Mouse (Mus musculus) heart, embryonic 14.5 days (tissue): Measurements from ENCODE around the gene Ergic1. TPM values are rescaled to one million over a fixed set of nuclear protein-coding genes. Genes with fewer than 3 reads are reported as not detected.
A peak's percentile ranks its signal among the peaks of the same experiment; 100 is the strongest.

Experiments
- ATAC-seq: fragments of 200-750 bp; cut with Nextera tagmentation; 2 replicates; pipeline ENCODE4 v1.8.0; 2017; ENCODE audit warnings: low read depth, moderate TSS enrichment; ENCODE audit not compliant: insufficient number of reproducible peaks, insufficient read depth, low FRiP score
- H3K27ac ChIP-seq, 2 experiments: fragments of 200-500 bp in 1 of 2; fragments of 300-500 bp in 1 of 2; sonication (generic) in 1 of 2; replicated peaks in 1 of 2; 2 replicates each; pipeline ENCODE4 v1.5.1; 2012 to 2014; ENCODE audit warnings: low read depth in 2 of 2, low read length in 2 of 2, control low read depth in 1 of 2, mild to moderate bottlenecking in 1 of 2, mixed read lengths in 1 of 2; ENCODE audit not compliant: control insufficient read depth in 1 of 2, insufficient read depth in 1 of 2
- H3K27me3 ChIP-seq: fragments of 300-500 bp; sonication (generic); 2 replicates; pipeline ENCODE4 v1.6.1; 2014; ENCODE audit warnings: mild to moderate bottlenecking, low read length, control low read depth; ENCODE audit not compliant: control insufficient read depth, insufficient read depth
- H3K36me3 ChIP-seq: fragments of 300-500 bp; sonication (generic); 2 replicates; pipeline ENCODE4 v1.6.1; 2014; ENCODE audit warnings: mild to moderate bottlenecking, control low read depth, low read length, mixed read lengths; ENCODE audit not compliant: control insufficient read depth, insufficient read depth
- H3K4me1 ChIP-seq, 2 experiments: fragments of 200-500 bp in 1 of 2; fragments of 300-500 bp in 1 of 2; sonication (generic) in 1 of 2; 2 replicates each; pipeline ENCODE4 v1.6.1; 2012 to 2014; ENCODE audit warnings: low read length in 2 of 2, control low read depth in 1 of 2, mixed read lengths in 1 of 2; ENCODE audit not compliant: control insufficient read depth in 2 of 2, insufficient read depth in 2 of 2
- H3K4me2 ChIP-seq: fragments of 300-500 bp; sonication (generic); 2 replicates; pipeline ENCODE4 v1.6.1; 2014; ENCODE audit warnings: mild to moderate bottlenecking, low read length
- H3K4me3 ChIP-seq, 2 experiments: fragments of 200-500 bp in 1 of 2; fragments of 300-500 bp in 1 of 2; sonication (generic) in 1 of 2; 2 replicates each; pipeline ENCODE4 v1.5.1; 2012 to 2014; ENCODE audit warnings: low read length in 2 of 2, mild to moderate bottlenecking in 2 of 2, control low read depth in 1 of 2, low read depth in 1 of 2, moderate library complexity in 1 of 2; ENCODE audit not compliant: control insufficient read depth in 1 of 2, insufficient read depth in 1 of 2
- H3K9ac ChIP-seq: fragments of 300-500 bp; sonication (generic); 2 replicates; pipeline ENCODE4 v1.6.1; 2014; ENCODE audit warnings: mild to moderate bottlenecking, low read length
- H3K9me3 ChIP-seq: fragments of 300-500 bp; sonication (generic); 2 replicates; pipeline ENCODE4 v1.6.1; 2016; ENCODE audit warnings: low read length, control low read depth; ENCODE audit not compliant: control insufficient read depth
- WGBS: fragments of 180-500 bp; shearing (Covaris S2); extraction: QIAGEN DNeasy Blood & Tissue Kit; methylation state at CpG from one replicate; pipeline ENCODE4 v1.1.7; 2014; 5-methylcytosine and 5-hydroxymethylcytosine counted together
- polyA plus RNA-seq: library from polyadenylated mRNA; unstranded; fragments of >200 nt; fragmentation: Nextera tagmentation; extraction: Ambion mirVana; gene quantifications from 2 replicates; pipeline ENCODE4 v1.2.1, GENCODE M21; 2014

Ergic1 gene
- polyA plus RNA-seq, 1 experiment from 2014 or later: 121 TPM

DNA sequence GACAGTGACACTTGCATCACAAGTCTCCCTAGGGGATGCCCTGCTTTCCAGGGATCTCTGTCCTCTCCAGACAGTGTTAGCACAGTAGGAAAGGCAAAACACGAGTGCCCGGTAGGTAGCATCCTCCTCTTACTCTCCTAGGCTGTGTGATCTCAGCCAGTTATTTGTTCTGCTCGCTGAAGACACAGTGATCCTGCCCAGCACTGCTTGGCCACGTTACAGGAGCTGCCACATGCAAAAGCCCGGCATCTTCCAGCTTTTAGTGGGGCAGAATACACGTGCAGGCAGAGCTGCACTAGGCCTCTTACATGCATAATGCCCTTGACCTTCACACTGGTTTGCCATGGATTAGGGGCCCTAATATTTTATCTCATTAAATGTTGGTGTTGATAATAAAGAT lies 58.3 kb downstream of the Ergic1 start:
- no peak for ATAC-seq
- no peak overlapping the region for H3K4me2 ChIP-seq
- H3K36me3 ChIP-seq: peaks cover 65% of the 10 kb centered on the region
- no peak overlapping the region for H3K4me3 ChIP-seq
- peaks cover 6 to 29% of the 10 kb centered on the region in 2 experiments; a peak in 3 of 4 replicates for H3K4me1 ChIP-seq
- H3K27ac ChIP-seq: no peak overlapping the region
- no peak overlapping the region for H3K9ac ChIP-seq
- 86% methylated on average over 6 of the region's 6 CpGs for WGBS
- H3K27me3 ChIP-seq: no peaks in the 10 kb centered on the region
- H3K9me3 ChIP-seq: no peaks in the 10 kb centered on the region

DNA sequence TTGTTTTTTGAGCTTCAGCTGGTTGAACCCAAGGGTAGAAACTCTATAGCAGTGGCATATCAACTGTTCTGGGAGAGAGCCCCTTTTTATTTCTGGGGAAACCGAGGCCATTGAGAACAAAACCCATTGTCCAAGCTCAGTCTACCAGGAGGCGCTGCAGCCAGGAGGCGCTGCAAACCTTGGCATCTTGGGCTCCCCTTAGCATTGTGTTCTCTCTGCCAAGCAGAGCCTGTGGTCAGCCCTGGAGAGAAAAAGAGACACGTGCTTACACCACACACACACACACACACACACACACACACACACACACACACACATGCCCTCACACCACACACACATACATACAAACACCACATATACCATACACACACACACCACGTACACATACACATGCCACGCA lies 59.0 kb downstream of the Ergic1 start:
- peaks cover 67% of the 10 kb centered on the region for H3K36me3 ChIP-seq
- no peak overlapping the region for H3K4me2 ChIP-seq
- WGBS: 92% methylated on average over 6 of the region's 6 CpGs
- 0 out of 4 replicates have a peak overlapping the region, but pooled peaks of 1 of the 2 experiments have one; percentile 46 for H3K27ac ChIP-seq
- H3K9me3 ChIP-seq: no peaks in the 10 kb centered on the region
- ATAC-seq: no peak
- H3K27me3 ChIP-seq: no peaks in the 10 kb centered on the region
- no peak overlapping the region for H3K4me3 ChIP-seq
- peaks cover 4 to 26% of the 10 kb centered on the region in 2 experiments; a peak in 2 of 4 replicates for H3K4me1 ChIP-seq
- no peak overlapping the region for H3K9ac ChIP-seq

DNA sequence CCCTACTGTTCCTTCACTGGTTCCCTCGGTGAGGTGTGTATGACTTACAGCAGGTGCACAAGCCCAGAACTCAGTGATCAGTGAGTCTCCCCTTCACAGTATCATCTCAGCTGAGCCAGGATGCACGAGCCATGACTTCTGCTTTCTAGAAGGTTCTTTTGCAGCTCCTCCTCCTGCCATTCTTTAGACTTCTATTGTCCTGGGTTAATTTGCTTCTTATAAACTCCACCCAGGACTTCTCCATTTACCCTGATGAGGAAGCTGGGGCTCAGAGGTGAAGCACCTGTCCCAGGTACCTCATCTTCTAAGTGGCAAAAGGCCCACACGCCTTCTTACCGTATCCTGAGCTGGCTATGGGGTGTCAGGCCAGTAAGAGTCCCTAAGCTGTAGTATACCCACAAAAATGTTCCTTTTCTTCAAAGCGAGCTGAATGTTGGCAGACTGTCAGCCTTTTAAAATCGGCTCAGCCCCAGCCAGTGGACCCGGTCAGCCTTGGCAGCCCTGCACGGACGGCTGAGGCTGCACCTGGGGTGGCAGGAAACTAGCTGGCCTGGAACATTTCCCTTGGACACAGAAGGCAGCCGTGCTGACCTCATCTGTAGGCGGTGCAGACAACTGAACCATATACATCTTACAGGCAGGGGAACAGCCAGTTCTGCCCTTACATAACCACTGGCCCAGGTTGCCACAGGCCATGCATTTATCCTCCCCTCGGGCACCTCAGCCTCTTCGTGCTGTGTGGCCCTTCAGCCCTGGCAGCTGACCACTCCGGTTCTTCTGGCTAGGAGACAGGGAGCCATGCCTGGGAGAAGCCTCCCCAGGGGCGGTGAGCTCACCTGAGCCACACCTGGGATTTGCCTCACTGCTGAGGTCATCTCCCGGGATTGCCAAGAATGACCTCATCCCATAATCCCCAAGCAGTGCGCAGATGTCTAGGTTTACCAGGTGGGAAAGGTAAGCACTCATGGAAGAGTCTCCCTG lies 59.8 kb downstream of the Ergic1 start:
- WGBS: 77% methylated on average over 17 of the region's 17 CpGs
- no peak overlapping the region for H3K4me2 ChIP-seq
- ATAC-seq: peak; percentile 68; the same call in 1 of the 2 replicates
- H3K9ac ChIP-seq: no peak overlapping the region
- no peak overlapping the region for H3K4me3 ChIP-seq
- peak overlapping the region; percentile 36 to 46; a peak in 3 of 4 replicates for H3K27ac ChIP-seq
- no peaks in the 10 kb centered on the region for H3K9me3 ChIP-seq
- peaks cover 4 to 26% of the 10 kb centered on the region in 2 experiments; a peak in 2 of 4 replicates for H3K4me1 ChIP-seq
- peaks cover 67% of the 10 kb centered on the region for H3K36me3 ChIP-seq
- H3K27me3 ChIP-seq: no peaks in the 10 kb centered on the region

DNA sequence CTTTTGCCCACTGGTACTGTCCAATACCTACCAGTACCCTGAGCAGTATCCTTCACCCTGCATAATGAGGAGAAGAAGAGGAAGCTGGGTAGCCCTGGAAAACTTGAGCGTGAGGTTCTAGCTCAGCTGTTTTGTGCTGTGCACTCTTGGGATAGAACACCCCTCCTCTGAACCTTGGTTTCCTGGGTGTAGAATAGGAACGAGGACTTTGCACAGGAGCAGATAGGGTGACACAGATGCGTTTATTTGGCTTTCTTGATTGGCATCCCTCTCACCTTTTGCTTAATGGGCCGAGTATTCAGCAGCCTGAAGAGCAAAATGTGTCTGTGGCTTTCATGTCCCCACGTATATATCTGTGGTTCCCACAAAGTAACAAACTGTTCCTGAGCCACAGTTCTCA lies 60.6 kb downstream of the Ergic1 start:
- Histone ChIP-seq H3K9me3 (no peaks in the 10 kb centered on the region), H3K27ac (no peak overlapping the region), H3K4me3 (no peak overlapping the region), H3K36me3 (peaks cover 67% of the 10 kb centered on the region), H3K9ac (no peak overlapping the region), H3K4me1 (peaks cover 4 to 21% of the 10 kb centered on the region in 2 experiments; a peak in 2 of 4 replicates), H3K4me2 (no peak overlapping the region), H3K27me3 (no peaks in the 10 kb centered on the region)
- no peak for ATAC-seq
- WGBS: 81% methylated on average over 5 of the region's 5 CpGs

DNA sequence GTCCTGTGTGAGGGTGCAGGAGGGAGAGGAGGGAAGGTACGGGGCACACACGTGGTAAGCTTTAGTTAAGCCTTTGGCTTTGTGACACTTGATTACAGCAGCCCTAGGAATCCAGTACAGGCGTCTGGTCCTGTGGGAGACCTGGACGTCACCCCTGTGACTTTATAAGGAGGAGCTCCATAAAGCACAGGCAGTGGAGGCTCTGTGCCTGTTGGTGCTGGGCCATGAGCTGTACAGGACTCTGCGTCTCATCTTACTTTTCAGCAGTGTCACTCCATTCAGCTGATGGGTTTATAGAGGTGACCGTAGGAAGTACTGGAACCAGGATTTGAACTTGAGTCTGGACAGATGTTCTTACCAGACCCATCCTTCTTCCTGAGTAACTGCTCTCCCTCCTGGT lies 62.7 kb downstream of the Ergic1 start:
- Histone ChIP-seq H3K4me2 (no peak overlapping the region), H3K4me3 (no peak overlapping the region), H3K27me3 (no peaks in the 10 kb centered on the region), H3K27ac (no peak overlapping the region), H3K9ac (no peak overlapping the region), H3K9me3 (no peaks in the 10 kb centered on the region), H3K36me3 (peaks cover 71% of the 10 kb centered on the region), H3K4me1 (peaks cover 2 to 13% of the 10 kb centered on the region in 2 experiments; a peak in 2 of 4 replicates)
- 69% methylated on average over 6 of the region's 6 CpGs for WGBS
- ATAC-seq: no peak

DNA sequence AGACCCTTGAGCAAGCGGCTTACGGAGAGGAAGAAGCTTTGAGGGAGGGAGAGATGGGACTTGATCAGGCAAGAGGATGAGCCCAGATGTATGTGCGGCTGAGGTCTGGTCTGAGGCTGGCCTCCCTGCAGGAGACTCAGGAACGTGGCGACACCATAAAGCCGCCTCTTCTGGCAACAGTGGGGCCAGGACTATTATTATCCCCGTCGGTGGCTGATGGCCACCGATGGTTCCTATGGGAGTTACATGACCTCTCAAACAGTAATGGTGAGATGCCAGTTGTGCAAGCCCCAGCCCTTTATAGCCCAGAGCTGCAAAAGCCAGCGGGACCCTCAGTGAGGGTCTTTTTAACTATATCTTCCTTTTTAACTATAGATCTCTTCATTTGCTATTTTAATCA lies 63.7 kb downstream of the Ergic1 start:
- H3K36me3 ChIP-seq: peaks cover 78% of the 10 kb centered on the region
- 81% methylated on average over 10 of the region's 10 CpGs for WGBS
- ATAC-seq: no peak
- no peak overlapping the region for H3K4me2 ChIP-seq
- H3K4me3 ChIP-seq: no peak overlapping the region
- no peaks in the 10 kb centered on the region for H3K27me3 ChIP-seq
- H3K4me1 ChIP-seq: peaks cover 2 to 13% of the 10 kb centered on the region in 2 experiments; a peak in 2 of 4 replicates
- no peaks in the 10 kb centered on the region for H3K9me3 ChIP-seq
- no peak overlapping the region for H3K9ac ChIP-seq
- no peak overlapping the region for H3K27ac ChIP-seq

DNA sequence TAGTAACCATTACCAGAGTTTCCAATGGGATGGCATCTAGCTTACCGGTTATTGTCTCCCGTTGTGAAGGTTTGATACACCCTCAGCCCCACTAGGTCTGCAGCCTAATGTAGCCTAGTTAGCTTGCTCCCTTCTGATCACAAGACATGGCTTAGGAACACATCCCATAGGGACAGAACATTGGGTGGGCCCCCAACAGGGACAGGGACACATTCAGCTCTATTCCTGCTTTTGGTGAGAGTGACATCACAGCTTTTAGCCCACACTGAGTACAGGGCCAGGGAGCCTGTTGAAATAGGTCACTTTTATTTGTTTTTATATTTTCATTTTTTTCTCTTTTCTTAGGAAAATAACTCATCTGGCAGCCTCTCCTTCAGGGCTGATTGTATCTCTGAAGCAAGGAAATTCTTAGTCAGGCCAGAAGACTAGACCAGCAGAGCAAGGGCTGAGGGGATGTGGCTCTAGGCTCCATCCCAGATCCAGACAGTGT lies 64.3 kb downstream of the Ergic1 start:
- Histone ChIP-seq H3K4me2 (no peak overlapping the region), H3K27me3 (no peaks in the 10 kb centered on the region), H3K36me3 (peaks cover 82% of the 10 kb centered on the region), H3K4me1 (peaks cover 2 to 13% of the 10 kb centered on the region in 2 experiments; a peak in 2 of 4 replicates), H3K9me3 (no peaks in the 10 kb centered on the region), H3K4me3 (no peak overlapping the region), H3K27ac (no peak overlapping the region), H3K9ac (no peak overlapping the region)
- 93% methylated on average over 2 of the region's 2 CpGs for WGBS
- no peak for ATAC-seq
